Mouse (Mus musculus) layer of hippocampus, postnatal 14 days (tissue): ENCODE measurements around the gene Timm8a2. TPM values are rescaled to one million over a fixed set of nuclear protein-coding genes. Genes with fewer than 3 reads are reported as not detected.

Source experiments
- DNase-seq, 2 experiments: peaks; one replicate each; pipeline ENCODE4 v3.0.0; 2021 to 2022; ENCODE audit warnings: low spot score in 2 of 2, mixed read lengths in 1 of 2
- total RNA-seq, 2 experiments: library from RNA; stranded (reverse); gene quantifications; 2 replicates each; pipeline ENCODE4 v1.2.3; 2021

Timm8a2 gene
- total RNA-seq, 2 experiments from 2014 or later: not detected

DNA sequence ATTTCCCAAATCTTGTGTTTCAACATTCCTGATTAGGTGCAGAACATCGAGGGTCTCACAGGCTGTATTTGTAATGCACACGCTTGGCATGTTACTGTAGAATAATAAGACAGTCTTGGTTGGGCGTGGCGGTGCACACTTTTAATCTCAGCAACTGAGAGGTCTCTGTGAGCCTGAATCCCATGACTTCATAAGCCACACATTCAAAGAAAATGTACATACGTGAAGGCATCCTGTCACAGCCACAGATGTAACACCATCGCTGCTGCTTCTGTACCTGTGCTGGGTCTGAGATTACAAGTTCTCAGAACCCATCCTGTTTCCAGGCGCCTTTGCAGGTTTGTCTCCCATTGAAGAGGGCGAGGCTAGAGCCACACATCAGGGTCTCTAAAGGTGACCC is 22.7 kb upstream of the Timm8a2 start:
- no peak for DNase-seq

DNA sequence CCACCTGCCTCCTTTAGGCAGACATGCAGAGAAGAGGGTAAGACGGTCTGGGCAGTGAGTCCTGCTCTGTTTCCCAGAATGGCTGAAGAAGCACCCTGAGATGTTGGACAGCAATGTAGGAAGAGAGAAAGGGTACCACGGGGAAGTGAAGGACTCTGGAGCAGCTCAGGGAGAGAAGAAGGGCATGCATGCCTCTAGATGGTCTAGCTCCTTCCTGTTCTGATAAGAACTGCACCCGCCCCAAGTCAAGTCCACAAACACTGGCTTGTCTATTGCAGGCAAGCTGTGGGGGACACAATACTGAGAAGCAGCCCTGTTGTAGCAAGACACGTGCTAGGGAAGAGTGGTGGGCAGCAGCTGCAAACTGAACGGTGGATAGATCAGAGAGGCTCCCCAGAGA is 22.3 kb upstream of the Timm8a2 start:
- no peak for DNase-seq

DNA sequence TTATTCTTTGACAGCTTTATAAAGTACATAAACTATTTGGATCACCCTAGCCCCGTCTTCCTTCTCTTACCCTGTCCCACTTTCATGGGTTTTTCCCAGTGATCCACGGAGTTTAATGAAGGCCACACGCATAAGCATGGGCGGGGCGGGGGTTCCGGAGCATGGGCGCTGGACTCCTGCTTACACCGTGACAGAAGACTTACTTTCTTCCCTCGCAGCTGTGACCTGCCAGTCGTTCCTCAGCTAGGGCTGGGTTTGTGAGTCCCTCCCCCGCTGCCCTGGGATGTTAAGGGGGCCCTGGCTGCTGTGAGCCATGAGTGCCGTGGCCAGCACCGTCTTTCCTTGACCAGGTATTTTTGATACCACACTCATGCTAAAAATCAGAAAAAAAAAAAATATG is 21.7 kb upstream of the Timm8a2 start:
- DNase-seq: no peak

DNA sequence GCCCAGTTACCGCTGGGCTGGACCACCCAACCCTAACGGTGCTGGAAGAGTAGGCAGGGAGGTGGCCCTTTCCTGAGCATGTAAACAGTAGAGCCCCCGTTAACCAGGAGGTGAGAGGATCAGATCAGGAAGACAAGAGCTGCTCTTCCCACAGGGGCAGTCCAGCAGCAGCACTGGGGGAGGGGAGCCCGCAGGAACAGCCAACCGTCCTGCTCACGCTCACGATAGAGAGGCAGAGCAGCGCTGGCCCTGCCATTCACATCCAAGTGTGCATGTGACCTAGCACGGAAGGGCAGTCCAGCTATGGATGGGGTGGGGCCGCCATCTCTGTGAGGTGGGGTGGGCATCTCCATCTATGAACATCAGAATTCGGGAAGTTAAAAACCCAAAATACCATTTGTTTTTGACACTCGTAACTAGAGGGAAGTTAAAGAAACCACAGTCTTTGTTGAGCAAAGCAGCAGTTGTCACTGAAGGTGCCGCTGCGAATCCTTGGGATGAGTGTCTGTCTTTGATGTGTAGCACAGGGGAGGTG is 21.0 kb upstream of the Timm8a2 start:
- DNase-seq: no peak

DNA sequence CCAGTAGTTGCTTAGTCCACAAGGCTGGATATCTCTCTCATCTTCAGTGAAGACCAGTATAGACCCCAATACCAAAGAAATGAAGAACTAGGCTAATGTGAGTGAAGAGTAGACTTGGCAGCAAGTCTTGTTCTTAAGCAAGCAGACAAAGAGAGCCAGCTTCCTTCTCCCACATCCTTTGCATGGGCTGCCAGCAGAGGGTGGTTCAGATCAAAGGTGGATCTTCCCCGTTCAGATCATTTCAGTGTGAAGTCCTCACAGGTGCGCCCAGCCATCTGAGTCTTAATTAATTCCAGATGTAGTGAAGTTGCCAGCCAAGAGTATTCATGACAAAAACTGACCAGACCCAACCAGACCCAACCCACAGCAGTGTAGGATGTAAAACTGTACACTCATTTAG is 16.5 kb upstream of the Timm8a2 start:
- DNase-seq: no peak

DNA sequence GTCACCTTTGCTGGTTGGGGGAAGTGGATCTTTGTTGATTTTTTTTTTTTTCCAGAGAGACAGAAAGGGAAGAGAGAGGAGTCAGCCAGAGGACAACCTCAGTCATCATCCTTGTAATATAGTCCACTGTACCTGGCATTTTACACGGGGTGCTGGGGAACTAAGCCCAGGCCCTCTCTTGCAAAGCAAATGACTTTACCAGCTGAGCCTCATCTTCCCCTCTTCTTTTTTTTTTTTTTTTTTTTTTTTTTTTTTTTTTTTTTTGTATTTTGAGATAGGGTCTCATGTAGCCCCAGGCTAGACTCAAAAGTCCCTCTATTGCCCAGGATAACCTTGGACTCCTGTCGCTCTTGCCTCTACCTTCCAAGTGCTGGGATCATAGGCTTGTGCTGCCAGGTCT is 15.1 kb upstream of the Timm8a2 start:
- no peak for DNase-seq

DNA sequence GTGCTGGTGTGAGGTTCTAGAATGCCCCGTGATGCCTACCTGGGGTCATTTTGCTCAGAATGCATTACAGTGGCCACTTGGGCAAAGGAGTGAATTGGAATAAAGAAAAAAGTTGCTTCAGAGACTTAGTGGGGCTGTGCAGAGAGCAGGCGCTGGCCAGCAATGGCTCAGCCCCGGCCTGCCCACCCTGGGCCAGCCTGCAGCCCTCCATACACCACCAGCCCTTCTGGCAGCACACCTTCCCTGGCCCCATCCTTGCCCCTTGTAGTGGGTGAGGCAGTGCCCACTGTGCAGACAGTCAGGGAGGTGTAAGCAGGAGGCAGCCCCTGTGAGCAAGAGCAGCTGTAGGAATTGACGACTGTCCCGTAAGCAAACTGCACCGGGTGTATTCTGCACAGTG is 13.9 kb upstream of the Timm8a2 start:
- no peak for DNase-seq

DNA sequence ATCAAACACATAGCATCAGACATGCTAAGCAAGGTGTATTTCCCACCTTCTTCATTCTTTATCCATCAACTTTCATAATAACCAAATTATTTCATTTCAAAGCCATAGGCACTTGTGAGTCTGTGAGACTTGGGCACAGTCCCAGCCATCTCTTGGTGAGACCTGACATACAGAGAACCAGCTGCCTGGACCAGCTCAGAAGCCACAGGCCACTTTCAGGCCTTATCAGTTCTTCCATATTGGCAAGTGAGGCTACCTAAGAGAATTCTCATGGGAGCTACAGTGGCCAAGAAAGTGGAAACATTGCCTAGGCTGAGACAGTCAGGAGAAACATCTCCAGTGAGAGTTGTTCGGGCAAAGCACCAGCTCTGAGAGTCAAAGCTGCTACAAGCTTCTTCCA is 11.4 kb upstream of the Timm8a2 start:
- no peak for DNase-seq

DNA sequence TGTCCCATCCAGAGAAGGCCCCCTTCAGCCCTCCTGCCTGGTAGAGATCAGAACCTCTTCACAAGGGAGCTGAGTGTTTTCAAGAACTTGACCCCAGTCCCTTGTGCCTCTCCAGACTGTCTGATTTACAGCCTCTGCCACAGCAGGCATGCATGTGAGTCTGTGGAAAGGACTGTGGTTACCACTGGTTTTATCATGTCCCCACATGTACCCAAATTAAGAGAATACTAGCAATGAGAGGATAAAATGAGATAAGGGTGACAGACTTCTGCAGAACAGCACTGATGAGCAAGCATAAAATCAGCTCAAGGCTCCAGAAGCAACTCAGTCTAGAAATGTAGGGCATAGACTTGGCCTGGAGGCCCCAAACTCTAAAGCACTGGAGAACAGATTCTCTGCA is 10.5 kb upstream of the Timm8a2 start:
- no peak for DNase-seq

DNA sequence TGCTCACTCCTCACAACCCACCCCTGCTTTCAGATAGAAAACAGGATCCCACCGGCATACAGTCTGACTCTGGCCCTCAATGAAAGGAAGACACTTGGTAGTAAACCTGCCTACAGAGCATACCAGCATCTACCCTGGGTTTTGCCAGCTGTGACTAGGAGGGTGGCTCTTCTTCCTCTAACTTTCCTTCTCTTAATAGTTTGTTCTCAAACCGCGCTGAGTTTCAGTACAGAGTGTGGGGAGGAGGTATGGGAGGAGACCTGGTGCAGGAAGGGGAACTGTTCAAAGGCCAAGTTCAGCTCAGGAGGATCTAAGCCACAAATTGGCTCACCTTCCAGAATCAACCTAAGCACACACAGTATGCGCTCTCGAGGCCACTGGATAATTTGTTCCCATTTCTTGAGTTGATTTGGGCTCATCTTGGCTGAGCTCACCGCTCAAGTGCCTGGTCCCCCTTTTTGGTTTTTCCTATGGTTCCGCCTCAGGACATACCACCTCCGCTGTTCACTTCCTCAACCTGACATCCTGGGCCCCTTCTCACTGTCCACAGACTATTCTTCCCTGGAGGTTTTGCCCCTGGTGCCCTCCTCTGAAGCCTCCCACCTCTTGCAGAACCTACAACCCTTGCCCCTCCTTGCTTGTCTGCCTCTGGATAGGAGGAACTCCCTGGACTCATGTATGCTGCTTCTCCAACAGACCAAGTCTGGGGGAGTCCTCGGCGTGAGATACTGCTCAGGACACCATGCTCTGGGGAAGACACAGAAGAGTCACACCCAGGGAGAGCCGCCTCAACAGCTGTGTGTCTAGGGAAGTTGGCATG is 5.3 kb upstream of the Timm8a2 start:
- no peak for DNase-seq

DNA sequence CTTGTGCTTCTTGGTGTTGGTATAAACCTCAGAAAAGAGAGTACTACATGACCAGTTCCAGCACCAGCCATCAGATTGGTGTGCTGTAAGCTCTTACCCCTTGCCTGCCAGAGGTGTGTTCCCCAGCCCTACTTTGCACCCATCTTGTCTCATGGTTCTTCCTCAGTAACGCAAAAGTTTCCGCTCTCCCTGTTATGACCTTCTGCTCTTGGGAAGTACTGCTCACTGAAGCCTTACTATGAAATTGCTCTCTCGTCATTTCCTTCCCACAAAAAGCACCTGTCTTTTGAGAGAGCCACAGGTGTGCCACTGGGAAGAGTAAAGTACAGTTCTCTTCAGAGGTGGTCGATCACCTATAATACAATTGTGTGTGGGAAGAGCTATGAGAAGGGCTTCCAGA is 4.6 kb upstream of the Timm8a2 start:
- no peak for DNase-seq

DNA sequence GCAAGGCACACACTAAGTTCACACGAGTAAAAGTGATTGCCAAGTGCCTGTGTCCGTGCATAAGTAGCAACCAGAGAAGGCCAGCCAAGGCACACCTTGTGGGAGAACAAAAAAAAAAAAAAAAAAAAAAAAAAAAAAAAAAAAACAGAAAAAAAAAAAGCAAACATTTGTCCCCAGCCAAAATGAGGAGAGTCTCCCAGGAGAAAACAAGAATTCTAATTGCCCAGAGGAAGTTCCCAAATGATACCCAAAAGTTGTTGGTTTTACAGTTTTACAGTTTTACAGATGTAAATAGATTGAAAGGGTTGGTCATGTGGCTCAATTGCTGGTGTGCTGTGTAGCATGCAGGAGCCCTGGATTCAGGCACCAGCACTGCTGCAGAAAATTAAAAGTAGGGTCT is 2.4 kb upstream of the Timm8a2 start:
- no peak for DNase-seq

DNA sequence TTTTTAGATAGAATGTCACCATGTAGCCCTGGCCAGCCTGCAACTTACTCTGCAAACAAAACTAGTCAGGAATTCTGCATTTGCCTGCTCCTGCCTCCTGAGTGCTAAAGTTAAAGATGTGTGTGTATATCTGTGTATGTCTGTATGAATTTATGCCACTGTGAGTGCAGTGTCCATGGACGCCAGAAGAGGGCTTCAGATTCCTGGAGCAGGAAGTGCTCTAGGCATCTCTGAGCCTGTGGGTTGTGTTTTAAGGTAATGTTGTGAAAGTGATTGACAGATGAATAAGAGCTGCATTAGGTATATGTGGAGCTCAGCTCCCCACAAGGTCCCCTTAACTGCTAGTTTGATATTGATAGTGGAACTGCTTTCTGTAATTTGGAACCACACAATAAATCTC is 707 bp downstream of the Timm8a2 start:
- DNase-seq: no peak

DNA sequence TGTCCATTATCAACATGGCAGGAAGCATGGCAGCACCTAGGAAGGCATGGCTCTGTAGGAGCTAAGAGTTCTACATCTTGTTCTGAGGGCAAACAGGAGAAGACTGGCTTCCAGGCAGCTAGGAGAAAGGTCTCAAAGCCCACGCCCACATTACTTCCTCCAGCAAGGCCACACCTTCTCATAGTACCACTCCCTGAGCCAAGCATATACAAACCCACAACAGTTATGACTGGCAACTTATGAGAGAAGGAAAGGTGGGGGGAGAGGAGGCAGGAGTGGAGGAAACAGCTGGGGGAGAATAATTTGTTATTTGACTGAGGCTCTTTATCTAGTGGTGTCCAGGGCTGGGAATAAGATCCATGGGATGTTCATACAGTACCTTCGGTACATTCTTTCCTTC is 1.4 kb downstream of the Timm8a2 start:
- no peak for DNase-seq

DNA sequence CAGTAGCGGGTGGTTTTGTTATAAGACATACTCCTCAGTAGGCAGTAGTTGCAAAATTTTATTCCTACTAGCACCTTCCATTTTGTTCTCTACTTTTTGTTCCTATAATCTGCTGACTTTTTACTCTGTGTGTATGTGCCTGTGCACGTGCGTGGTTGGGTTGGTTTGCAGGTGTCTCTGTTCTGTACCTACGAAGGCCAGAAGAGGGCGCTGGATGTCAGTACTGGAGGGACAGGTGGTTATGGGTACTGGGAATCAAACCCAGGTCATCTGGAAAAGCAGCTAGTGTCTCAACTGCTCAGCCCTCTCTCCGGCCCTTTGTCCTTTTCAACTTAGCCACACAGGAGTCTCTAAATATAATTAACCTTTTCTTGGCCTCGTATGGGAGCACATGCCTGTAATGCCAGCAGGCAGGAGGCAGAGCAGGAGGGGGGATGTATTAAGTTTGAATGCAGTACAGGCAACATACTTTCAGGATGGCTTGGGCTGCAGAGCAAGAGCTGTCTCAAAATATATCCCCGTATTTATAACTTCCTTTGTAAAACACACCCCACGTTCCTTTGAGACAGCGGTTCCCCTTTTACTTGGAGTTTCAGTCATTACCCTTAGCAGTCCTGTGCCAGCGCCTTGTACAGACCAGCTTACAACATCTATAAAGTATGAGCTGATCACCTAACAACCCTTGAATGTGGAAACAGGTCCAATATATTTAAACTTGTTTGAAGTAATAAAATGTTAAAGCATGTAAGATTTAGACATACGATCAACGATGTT is 4.6 kb downstream of the Timm8a2 start:
- DNase-seq: no peak

DNA sequence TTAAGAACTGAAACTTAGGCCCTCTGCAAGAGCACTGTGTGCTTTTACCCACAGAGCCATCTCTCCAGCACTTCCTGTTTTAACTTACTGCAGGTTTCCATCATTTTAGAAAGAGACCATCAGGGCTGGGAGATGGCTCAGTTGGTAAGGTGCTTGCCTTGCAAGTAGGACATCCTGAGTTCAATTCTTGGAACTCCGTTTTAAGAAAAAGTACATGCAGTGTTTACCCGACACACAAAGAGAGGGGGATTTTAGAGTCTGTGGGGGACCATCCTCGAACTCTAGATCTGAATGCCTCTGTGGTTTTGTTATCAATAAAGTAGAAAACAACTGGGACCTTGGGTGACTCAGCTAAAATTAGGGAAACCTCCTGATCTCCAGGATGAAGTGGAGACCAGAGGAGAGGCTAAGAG is 6.9 kb downstream of the Timm8a2 start:
- DNase-seq: no peak

DNA sequence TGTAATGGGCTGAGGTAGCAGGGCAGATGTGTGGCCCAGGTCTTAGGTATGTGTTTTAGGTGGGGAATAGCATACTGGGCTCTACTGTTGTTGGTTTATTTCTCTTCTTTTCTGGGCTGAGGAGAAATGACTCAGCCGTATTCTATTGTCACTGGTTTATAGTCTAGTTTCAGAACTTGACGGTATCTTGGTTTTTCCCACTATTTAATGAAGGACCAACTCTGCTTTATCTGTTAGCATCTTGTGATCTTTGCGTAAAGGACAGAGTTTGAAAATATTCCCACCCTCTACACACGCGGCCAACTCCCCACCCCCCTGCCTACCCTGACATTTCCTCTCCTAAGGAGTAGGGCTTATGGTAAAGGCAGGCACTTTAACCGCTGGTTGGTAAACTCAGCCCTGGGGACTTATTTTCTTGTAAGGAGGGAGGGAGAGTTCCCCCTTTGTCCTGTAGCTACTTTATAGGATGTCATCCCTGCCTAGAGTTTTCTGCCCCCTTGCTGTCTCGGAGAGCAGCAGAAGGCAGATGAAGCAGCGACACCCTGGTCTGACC is 7.7 kb downstream of the Timm8a2 start:
- DNase-seq: no peak

DNA sequence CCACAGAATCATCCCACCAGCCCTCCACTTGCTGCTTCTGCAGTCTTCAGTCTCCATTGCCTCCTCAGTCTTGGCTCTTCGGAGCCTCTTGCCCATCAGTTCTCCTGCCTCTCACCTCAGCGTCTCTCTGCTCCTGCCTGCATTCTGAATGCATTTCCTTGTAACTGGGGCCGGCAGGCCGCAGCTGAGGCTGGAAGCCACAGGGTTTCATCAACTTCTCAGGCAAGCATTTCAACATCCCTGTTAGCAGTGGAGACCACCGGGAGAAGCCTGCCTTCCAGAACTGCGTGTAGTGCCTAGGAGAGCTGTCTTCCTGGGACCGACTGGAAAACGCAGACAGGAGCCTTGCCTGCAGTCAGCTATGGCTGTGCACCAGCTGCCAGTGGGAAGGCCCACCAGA is 13.3 kb downstream of the Timm8a2 start:
- no peak for DNase-seq

DNA sequence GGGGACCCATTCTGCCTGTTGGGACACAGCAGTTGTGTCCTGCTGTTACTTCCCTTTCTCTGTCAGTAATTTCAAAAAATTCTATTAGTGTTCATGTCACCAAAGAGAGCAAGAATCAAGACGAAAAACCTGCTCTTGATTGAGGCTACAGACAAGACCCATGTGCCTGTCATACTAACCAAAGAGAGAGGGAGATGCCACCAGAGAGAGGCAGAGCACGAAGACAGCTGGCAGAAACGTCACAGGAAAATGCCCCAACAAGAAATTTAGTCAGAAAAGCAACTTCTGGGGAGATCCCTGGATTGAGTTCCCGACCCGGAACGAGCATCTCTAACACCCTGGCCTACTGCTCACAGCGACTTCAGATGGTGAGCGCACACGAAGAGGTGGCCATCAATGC is 14.3 kb downstream of the Timm8a2 start:
- no peak for DNase-seq

DNA sequence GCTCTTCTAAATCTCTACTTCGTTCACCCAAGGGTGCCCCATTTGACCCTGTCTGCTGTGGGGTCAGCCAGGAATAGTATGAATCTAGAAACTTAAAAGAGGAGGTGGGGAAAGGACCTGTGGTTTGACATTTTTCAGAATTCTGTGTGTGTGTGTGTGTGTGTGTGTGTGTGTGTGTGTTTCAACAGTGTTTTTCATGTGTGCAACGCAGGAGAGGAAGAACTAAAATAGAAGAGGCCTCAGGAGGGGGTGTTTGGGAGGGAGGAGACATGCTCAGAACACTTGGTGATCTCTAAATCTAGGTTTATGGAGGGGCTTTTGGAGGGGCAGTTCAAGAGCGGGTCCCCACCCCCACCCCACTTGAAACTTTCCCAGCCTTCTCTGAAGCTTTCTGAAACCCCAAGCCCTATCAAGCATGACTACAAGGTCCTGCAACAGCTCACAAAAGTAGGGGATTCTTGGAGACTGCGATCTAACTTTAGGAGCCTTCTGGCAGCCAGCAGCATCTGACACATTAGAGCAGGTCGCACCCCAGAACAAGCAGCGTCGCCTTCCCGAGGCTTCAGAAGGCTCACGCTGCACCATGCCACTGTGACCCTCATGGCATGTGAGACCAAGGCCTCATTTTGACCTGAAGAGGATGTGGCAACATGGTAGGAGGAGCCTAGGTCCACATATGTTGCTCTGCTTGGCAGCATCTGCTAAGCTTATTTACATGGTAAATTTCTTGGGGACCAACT is 18.6 kb downstream of the Timm8a2 start:
- DNase-seq: no peak

DNA sequence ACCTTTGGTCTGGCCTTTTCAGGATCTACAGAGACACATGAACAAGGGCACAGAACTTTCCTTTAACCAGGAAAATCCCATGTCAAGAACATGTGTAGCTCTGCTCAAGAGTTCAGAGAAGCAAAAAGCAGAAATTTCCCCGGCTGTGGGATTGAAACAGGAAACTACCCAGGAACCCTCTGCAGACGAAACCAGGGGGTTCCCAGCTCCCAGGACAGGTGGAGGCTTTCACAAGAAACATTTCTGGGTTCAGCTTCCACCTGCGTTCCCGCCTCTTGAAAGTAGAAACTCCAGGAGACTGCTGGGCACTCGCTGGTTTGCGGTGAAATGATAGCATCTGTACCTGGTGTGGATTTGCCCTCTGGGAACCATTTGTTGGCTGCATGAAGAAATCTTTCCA is 22.4 kb downstream of the Timm8a2 start:
- DNase-seq: no peak

DNA sequence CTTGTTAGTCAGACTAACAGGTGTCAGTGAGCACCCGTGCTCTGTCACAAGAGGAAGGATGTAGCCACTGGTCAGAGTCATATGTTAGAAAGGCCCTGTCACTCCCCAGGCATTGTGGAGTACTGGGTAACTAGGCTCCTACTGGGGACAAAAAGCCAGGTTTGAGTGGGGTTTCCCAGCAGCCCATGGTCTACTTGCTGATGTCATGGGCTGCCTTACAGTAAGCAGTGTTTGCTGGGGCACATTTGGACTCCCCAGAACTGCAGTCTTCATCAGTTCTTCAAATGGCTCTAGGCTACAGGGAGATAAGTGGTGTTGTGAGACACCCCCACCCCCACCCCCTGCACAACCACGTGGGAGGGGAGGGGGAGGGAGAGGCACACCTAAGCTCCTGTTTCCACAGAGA is 23.5 kb downstream of the Timm8a2 start:
- no peak for DNase-seq
